In genomic region chr17:12865407-12865806, GRCm38 (mm10) we compare ENCODE assay signal across 27 mouse cellular contexts. TPM values are rescaled to one million over a fixed set of nuclear protein-coding genes. Genes with fewer than 3 reads are reported as not detected.
A peak's percentile ranks its signal among the peaks of the same experiment; 100 is the strongest.
DNase-seq lines count a peak whose midpoint lies in the region; ATAC-seq and TF ChIP-seq lines count a peak whose summit lies in the region.
"Had no signal": no experiment of that assay in that cellular context is flagged by ENCODE, and none has a peak within 500 bp of the region (broad histone marks: within the 10 kb centered on the region; RNA-seq: fewer than 3 reads in every experiment).

No protein-coding gene starts in this region.

- H3K4me1 ChIP-seq in lung, embryonic 14.5 days (ENCODE audit: insufficient read depth) = 0 out of 2 replicates have a peak, but pooled peaks cover 2% of the 10 kb centered on the region
- H3K4me1 ChIP-seq in testis, adult 2 months (ENCODE audit: control insufficient read depth, insufficient read depth, low read length) = peaks cover 9% of the 10 kb centered on the region
- H3K4me1 ChIP-seq: hindbrain, embryonic 15.5 days had no signal

- no peaks in the 10 kb centered on the region for H3K27me3 ChIP-seq in lung, embryonic 14.5 days (ENCODE audit: insufficient read depth, low read length)
- H3K27me3 ChIP-seq in testis, adult 2 months (ENCODE audit: control insufficient read depth, insufficient read depth, low read length) = no peaks in the 10 kb centered on the region
- H3K27me3 ChIP-seq: embryonic facial prominence, embryonic 15.5 days; hindbrain, embryonic 12.5 days; hindbrain, embryonic 15.5 days had no signal

- H3K9ac ChIP-seq in lung, embryonic 14.5 days = no peak overlapping the region
- H3K9ac ChIP-seq: embryonic facial prominence, embryonic 15.5 days; forebrain, postnatal 0 days; hindbrain, embryonic 12.5 days; hindbrain, embryonic 15.5 days had no signal

- H3K27ac ChIP-seq in lung, embryonic 14.5 days (ENCODE audit: low read depth) = no peak overlapping the region
- H3K27ac ChIP-seq in testis, adult 2 months (ENCODE audit: control insufficient read depth, insufficient read depth, low read depth, low read length) = no peak overlapping the region
- H3K27ac ChIP-seq: embryonic facial prominence, embryonic 15.5 days; hindbrain, embryonic 12.5 days; hindbrain, embryonic 15.5 days had no signal

- TF ChIP-seq POLR2A in testis, adult 2 months (IDR thresholded peaks at IDR 0.05; ENCODE audit: control insufficient read depth, low read depth, low read length) = no peak

- no peaks in the 10 kb centered on the region for H3K36me3 ChIP-seq in lung, embryonic 14.5 days (ENCODE audit: insufficient read depth)
- no peaks in the 10 kb centered on the region for H3K36me3 ChIP-seq in testis, adult 2 months (ENCODE audit: control insufficient read depth, insufficient read depth, low read length)
- H3K36me3 ChIP-seq: embryonic facial prominence, embryonic 15.5 days; hindbrain, embryonic 12.5 days; hindbrain, embryonic 15.5 days had no signal

- H3K4me3 ChIP-seq in lung, embryonic 14.5 days (ENCODE audit: low read depth, low read length) = no peak overlapping the region
- H3K4me3 ChIP-seq in testis, adult 2 months (ENCODE audit: control insufficient read depth, low read depth, low read length) = peak overlapping the region; percentile 17; the same call in 1 of the 2 replicates
- H3K4me3 ChIP-seq: embryonic facial prominence, embryonic 15.5 days; hindbrain, embryonic 12.5 days; hindbrain, embryonic 15.5 days had no signal

- no peak for ATAC-seq in lung, embryonic 14.5 days (ENCODE audit: insufficient read depth)
- ATAC-seq in megakaryocyte progenitor cell, adult 5-6 weeks (replicated peaks; ENCODE audit: poor library complexity) = peak; percentile 65
- ATAC-seq: CD4-positive, CD25-positive, alpha-beta regulatory T cell, adult 4 months; forebrain, embryonic 14.5 days; forebrain, postnatal 0 days; Patski had no signal

- no peak for TF ChIP-seq CTCF in lung, embryonic 14.5 days (IDR thresholded peaks at IDR 0.05; ENCODE audit: low read depth)
- no peak for TF ChIP-seq CTCF in testis, adult 2 months (IDR thresholded peaks at IDR 0.05; ENCODE audit: control insufficient read depth, insufficient read depth, insufficient replicate concordance, low read depth, low read length)

- H3K9me3 ChIP-seq in lung, embryonic 14.5 days (ENCODE audit: low read depth, low read length) = no peaks in the 10 kb centered on the region
- H3K9me3 ChIP-seq: embryonic facial prominence, embryonic 15.5 days; hindbrain, embryonic 12.5 days; hindbrain, embryonic 15.5 days had no signal

- peak; percentile 19 for DNase-seq in lung, embryonic 14.5 days
- no peak for DNase-seq in lung, postnatal 4 days
- DNase-seq in testis, postnatal 10 days (ENCODE audit: low spot score) = no peak
- no peak for DNase-seq in adrenal gland, adult (ENCODE audit: inconsistent age in 2 of 2, low spot score in 1 of 2)
- DNase-seq: adrenal gland, adult 8-10 months; adrenal gland, postnatal 25 days; cerebellum, adult 11-12 months; cerebellum, adult 8-10 months; cerebellum, postnatal 10 days; cerebellum, postnatal 36 days; embryo, embryonic 11 days; forebrain, postnatal 0 days; gastrocnemius, postnatal 25 days; heart, adult 18-20 months had no signal

- H3K4me2 ChIP-seq in lung, embryonic 14.5 days = no peak overlapping the region
- H3K4me2 ChIP-seq: embryonic facial prominence, embryonic 15.5 days; hindbrain, embryonic 12.5 days; hindbrain, embryonic 15.5 days had no signal

- WGBS in lung, embryonic 14.5 days = 59% methylated on average over 3 of the region's 3 CpGs

RNA-seq across cellular contexts. Expression of gene Mas1, which starts 2.5 kb away (rescaled TPM):
- polyA plus RNA-seq in lung, embryonic 14.5 days (2014; fragmentation: Nextera tagmentation; extraction: Ambion mirVana) = 0.67 and 0.97 TPM in 2 replicates
- 78.9 and 80.3 TPM in 2 replicates for polyA plus RNA-seq in testis, adult 2 months (2012; rRNA removed)
- not detected in 2 replicates for total RNA-seq in megakaryocyte progenitor cell, adult 5-6 weeks (2015)
- total RNA-seq in megakaryocyte progenitor cell, adult 5-6 weeks (2017) = not detected in 2 replicates
- total RNA-seq: adrenal gland, postnatal 25 days; hematopoietic stem cell, adult 5-6 weeks had no signal
- polyA plus RNA-seq: C2C12; forebrain, embryonic 14.5 days; hindbrain, embryonic 15.5 days; Patski had no signal

RNA-seq across cellular contexts. Expression of gene Mrgprh, which starts 10.4 kb away (rescaled TPM):
- polyA plus RNA-seq in lung, embryonic 14.5 days (2014; fragmentation: Nextera tagmentation; extraction: Ambion mirVana) = 0.09 TPM in 1 of 2 replicates, not detected in the other
- 0.10 TPM in 2 replicates for polyA plus RNA-seq in testis, adult 2 months (2012; rRNA removed)
- not detected in 2 replicates for total RNA-seq in megakaryocyte progenitor cell, adult 5-6 weeks (2015)
- not detected in 2 replicates for total RNA-seq in megakaryocyte progenitor cell, adult 5-6 weeks (2017)
- total RNA-seq: adrenal gland, postnatal 25 days; forebrain, postnatal 0 days; hematopoietic stem cell, adult 5-6 weeks had no signal
- polyA plus RNA-seq: C2C12; CD4-positive, CD25-positive, alpha-beta regulatory T cell, adult 4 months; embryonic facial prominence, embryonic 11.5 days; forebrain, embryonic 11.5 days; forebrain, embryonic 14.5 days; forebrain, postnatal 0 days; hindbrain, embryonic 12.5 days; hindbrain, embryonic 15.5 days; intestine, embryonic 14.5 days; Patski had no signal

RNA-seq across cellular contexts. Expression of gene Pnldc1, which starts 44.6 kb away (rescaled TPM):
- 1.4 and 2.0 TPM in 2 replicates for polyA plus RNA-seq in lung, embryonic 14.5 days (2014; fragmentation: Nextera tagmentation; extraction: Ambion mirVana)
- 13.9 and 17.1 TPM in 2 replicates for polyA plus RNA-seq in testis, adult 2 months (2012; rRNA removed)
- total RNA-seq in megakaryocyte progenitor cell, adult 5-6 weeks (2015) = 1.3 and 1.4 TPM in 2 replicates
- total RNA-seq in megakaryocyte progenitor cell, adult 5-6 weeks (2017) = 3.5 TPM in 1 of 2 replicates, not detected in the other
- total RNA-seq: hematopoietic stem cell, adult 5-6 weeks had no signal

RNA-seq across cellular contexts. Expression of gene Tcp1, which starts 50.1 kb away (rescaled TPM):
- polyA plus RNA-seq in lung, embryonic 14.5 days (2014; fragmentation: Nextera tagmentation; extraction: Ambion mirVana) = 469 and 508 TPM in 2 replicates
- 676 and 702 TPM in 2 replicates for polyA plus RNA-seq in testis, adult 2 months (2012; rRNA removed)
- total RNA-seq in megakaryocyte progenitor cell, adult 5-6 weeks (2015) = 568 and 575 TPM in 2 replicates
- total RNA-seq in megakaryocyte progenitor cell, adult 5-6 weeks (2017) = 901 and 1,100 TPM in 2 replicates

RNA-seq across cellular contexts. Expression of gene Mrpl18, which starts 50.7 kb away (rescaled TPM):
- polyA plus RNA-seq in lung, embryonic 14.5 days (2014; fragmentation: Nextera tagmentation; extraction: Ambion mirVana) = 150 and 151 TPM in 2 replicates
- 26.3 and 32.3 TPM in 2 replicates for polyA plus RNA-seq in testis, adult 2 months (2012; rRNA removed)
- 168 and 184 TPM in 2 replicates for total RNA-seq in megakaryocyte progenitor cell, adult 5-6 weeks (2015)
- 213 TPM in 2 replicates for total RNA-seq in megakaryocyte progenitor cell, adult 5-6 weeks (2017)

Comparison
In these comparisons a context has a peak if more than half of its experiments do, and no peak if none do; other contexts are left out.
1. RNA of gene Mas1, which starts 2.5 kb away (polyA plus RNA-seq): 78.9 to 80.3 TPM in testis, adult 2 months; 0.67 to 0.97 TPM in lung, embryonic 14.5 days; every median in the first group is over 10 times any median in the second.